Mouse (Mus musculus): ENCODE measurements around the gene Itpr3.

The Itpr3 gene

GRCm38 (mm10) chr17:27144152-27144551, 87.0 kb downstream of the Itpr3 start:
- no peak for DNase-seq (ENCODE audit: low read depth)

GRCm38 (mm10) chr17:27146323-27146923, 89.3 kb downstream of the Itpr3 start:
- DNase-seq (ENCODE audit: low read depth), result no peak

- no peak for DNase-seq (ENCODE audit: low read depth)
These were observed 93.8 kb downstream of the Itpr3 start for GRCm38 (mm10) chr17:27150871-27151270.

GRCm38 (mm10) chr17:27151411-27151810, 94.3 kb downstream of the Itpr3 start:
- DNase-seq (ENCODE audit: low read depth), result peak; percentile 43

GRCm38 (mm10) chr17:27152976-27153723, 96.0 kb downstream of the Itpr3 start:
- DNase-seq (ENCODE audit: low read depth), result peak; percentile 61

DNA sequence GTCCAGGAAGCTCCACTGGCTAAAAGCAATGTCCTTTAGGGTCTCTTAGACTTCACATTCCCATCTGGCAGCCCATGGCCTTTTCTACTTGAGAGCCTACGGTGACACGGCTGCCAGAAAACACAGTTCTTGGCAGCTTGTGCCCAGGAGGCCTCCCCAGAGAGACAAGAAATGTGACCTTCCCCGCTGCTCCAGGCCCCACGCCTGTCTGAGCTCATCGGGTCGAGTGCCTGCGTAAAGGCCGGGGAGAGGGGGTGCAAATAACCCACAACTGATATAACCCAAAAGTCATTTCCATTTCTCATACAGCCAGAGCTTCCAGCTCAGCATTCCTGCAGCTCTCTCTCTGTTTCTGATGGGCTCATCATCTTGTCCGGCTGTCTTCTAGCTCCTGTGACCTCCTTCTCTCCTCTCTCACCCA, 96.7 kb downstream of the Itpr3 start:
- no peak for DNase-seq (ENCODE audit: low read depth)

DNA sequence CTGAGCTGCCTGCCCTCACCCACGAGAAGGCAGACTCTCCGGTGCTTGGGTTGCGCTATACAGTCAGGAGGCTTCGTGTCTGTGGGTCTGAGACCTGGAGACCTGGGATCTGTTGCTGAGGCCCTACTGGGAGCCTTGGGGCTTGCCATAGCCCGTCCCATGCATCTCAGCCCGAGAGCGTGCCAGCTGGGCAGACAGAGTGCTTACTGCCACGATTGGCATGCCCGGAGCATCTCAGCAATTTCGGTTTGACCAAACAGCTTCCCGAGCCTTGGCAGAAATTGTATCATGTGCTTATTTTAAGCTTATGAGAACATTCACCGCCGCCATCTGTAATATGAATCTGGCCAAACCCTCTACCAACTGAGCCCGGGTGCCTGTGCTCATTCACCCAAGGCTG, 97.2 kb downstream of the Itpr3 start:
- no peak for DNase-seq (ENCODE audit: low read depth)

- DNase-seq (ENCODE audit: low read depth), result no peak
These were observed 97.8 kb downstream of the Itpr3 start for GRCm38 (mm10) chr17:27154881-27155280.

GRCm38 (mm10) chr17:27155752-27156151, 98.6 kb downstream of the Itpr3 start:
- DNase-seq (ENCODE audit: low read depth), result no peak

DNA sequence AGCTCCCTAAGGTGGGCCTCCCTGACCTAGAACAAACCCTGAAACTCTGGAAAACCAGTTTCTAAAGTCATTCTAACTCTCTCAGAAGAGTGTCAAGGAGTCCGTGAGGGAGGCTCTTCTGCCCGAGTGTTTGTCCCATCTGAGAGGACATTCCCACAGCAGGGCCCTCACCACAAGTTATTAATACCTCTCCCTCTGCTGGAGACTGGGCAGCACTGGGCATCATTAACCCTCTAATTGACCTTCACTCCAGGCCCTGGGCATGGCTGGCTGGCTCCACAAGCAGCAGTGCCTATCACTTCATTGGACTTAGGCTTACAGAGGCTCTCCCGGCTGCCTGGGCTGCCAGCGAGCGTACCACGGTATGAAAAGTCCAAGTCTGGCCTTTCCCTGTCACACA, 101.3 kb downstream of the Itpr3 start:
- DNase-seq (ENCODE audit: low read depth), result no peak

DNA sequence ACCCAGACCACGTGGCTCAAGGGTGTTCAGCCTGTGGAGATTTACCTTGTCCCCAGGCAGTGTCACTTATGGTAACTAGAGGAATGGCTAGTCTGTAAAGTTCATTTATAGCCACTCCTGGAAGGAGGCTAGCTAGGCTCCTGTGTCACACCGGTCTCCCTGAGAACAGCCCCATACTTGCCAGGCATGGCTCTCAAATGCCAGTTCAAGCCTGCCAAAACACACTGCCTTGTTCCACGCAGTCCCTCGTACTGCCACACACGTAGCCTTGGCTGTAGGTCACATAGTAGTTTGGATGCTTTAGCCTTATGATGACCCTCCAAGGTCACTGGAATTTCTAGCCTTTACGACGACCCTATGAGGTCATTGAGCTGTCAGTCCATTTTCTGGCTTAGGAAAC, 102.1 kb downstream of the Itpr3 start:
- DNase-seq (ENCODE audit: low read depth), result no peak

- no peak for DNase-seq (ENCODE audit: low read depth)
These were observed 103.8 kb downstream of the Itpr3 start for GRCm38 (mm10) chr17:27160905-27161304.

- DNase-seq (ENCODE audit: low read depth), result no peak
These were observed 108.1 kb downstream of the Itpr3 start for GRCm38 (mm10) chr17:27165054-27165773.

GRCm38 (mm10) chr17:27166901-27167300, 109.8 kb downstream of the Itpr3 start:
- no peak for DNase-seq (ENCODE audit: low read depth)

DNA sequence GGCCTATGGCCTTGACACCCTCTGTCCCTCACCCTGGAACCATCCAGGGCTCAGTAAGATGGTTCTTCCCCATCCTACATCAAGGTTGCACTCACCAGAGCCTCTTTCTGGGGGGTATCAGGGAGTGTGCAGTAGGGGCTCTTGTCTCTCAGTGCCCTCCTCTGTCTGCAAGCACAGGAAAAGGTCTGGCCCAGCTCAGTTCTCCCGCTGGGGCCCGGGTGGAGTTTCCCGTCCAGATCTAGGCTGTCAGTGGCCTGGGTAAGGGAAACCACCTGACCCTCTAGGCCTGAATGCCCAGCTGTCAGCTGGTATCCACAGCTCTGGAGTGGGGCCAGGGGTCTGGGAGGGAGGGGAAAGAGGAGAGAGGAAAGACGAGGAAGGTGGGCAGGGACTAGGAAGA, 110.4 kb downstream of the Itpr3 start, which contains the start of gene Ip6k3:
TSS of gene Ip6k3 (minus strand) at position 251 of the 400 bp plus-strand sequence.
- no peak for DNase-seq (ENCODE audit: low read depth)

DNA sequence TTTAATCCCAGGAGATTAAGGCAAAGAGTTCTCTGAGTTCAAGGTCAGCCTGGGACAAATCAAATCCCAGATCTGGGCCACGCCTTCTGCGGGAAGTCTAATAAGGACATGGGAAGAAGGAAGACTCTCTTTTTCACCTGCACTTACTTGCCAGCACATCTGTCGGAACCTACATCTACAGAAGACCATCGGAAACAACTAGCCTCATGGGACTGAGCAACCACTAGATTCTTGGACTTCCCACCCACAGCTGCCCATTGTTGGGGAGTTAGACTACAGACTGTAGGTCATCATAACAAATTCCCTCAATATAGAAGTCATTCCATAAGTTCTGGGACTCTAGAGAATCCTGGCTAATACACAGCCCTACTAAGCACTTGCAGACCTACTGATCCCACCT, 111.5 kb downstream of the Itpr3 start:
- DNase-seq (ENCODE audit: low read depth), result no peak

DNA sequence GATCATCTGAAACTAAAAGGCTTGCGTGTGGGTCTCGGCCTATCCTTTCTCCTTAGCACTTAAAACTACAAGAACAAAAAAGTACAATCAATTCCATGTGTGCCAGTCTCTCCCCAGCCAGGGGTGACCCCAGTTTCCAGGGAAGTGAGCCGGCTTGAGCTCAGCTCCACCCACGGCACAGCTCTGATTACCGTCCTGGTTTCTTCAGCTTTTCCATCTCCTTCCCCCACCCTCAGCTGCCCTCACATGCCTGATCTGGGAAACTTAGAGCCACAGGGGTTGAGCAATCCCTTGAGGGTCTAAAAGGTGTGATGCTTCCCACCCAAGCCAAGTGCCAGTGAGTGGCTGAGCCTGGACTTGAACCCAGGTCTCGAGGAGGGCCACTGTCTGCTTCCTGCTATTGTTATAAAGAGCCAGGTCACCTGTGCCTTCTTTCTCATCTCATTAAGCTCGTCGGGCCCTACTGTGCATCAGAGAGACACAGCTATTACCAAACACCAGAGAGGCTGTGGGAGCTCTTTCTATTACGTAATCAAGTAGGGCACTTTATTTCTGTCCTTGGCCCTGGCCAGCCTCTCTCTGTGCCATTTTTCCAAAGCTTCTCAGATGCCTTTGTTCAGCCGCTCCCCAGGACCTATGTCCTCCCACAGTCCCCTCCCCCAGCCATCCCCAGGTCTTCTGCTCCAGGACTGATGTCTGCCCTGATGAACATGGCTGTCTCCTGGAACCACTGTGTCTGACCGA, 113.0 kb downstream of the Itpr3 start:
- no peak for DNase-seq (ENCODE audit: low read depth)

DNA sequence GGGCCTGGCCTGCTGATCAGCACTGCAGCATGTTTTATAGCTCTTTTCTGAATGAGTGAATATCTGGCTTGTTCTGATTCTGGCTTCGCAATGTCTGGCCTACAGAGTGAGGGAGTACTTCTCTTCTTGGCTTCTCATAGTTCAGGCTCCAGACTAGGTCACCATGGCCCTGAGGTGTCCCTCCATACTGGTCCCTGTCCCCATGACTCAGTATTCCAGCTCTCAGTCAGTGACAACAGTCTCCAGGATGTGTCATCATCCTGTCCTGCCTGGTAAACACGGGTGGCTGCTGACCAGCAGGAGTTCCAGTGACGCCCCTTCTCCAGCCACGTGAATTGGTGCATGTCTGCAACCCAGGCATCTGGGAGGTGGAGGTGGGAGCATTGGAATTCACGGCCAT, 114.0 kb downstream of the Itpr3 start:
- DNase-seq (ENCODE audit: low read depth), result no peak
